In genomic region chr8:108183948-108184347, GRCm38 (mm10) we compare ENCODE assay signal across 21 mouse cellular contexts.
DNase-seq lines count a peak whose midpoint lies in the region; ATAC-seq lines count a peak whose summit lies in the region.
"Had no signal": no experiment of that assay in that cellular context is flagged by ENCODE, and none has a peak within 500 bp of the region (broad histone marks: within the 10 kb centered on the region; RNA-seq: fewer than 3 reads in every experiment).

No protein-coding gene starts in this region.

- H3K27me3 ChIP-seq in intestine, embryonic 14.5 days (replicated peaks; ENCODE audit: control insufficient read depth, insufficient read depth, low read length): no peaks in the 10 kb centered on the region
- no peaks in the 10 kb centered on the region for H3K27me3 ChIP-seq in intestine, embryonic 15.5 days (replicated peaks)
- H3K27me3 ChIP-seq in midbrain, embryonic 15.5 days (replicated peaks): no peaks in the 10 kb centered on the region
- H3K27me3 ChIP-seq in midbrain, embryonic 16.5 days (ENCODE audit: control insufficient read depth, insufficient read depth, low read depth, low read length): no peaks in the 10 kb centered on the region
- H3K27me3 ChIP-seq: embryonic facial prominence, embryonic 12.5 days; embryonic facial prominence, embryonic 15.5 days; forebrain, embryonic 12.5 days had no signal

- no peaks in the 10 kb centered on the region for H3K9me3 ChIP-seq in intestine, embryonic 14.5 days (ENCODE audit: control insufficient read depth, low read length)
- H3K9me3 ChIP-seq in intestine, embryonic 15.5 days: no peaks in the 10 kb centered on the region
- H3K9me3 ChIP-seq in midbrain, embryonic 15.5 days: no peaks in the 10 kb centered on the region
- H3K9me3 ChIP-seq in midbrain, embryonic 16.5 days (replicated peaks; ENCODE audit: control insufficient read depth, low read length, poor library complexity, severe bottlenecking): no peaks in the 10 kb centered on the region
- H3K9me3 ChIP-seq: embryonic facial prominence, embryonic 12.5 days; embryonic facial prominence, embryonic 15.5 days; forebrain, embryonic 10.5 days; forebrain, embryonic 12.5 days had no signal

- H3K27ac ChIP-seq in intestine, embryonic 14.5 days (ENCODE audit: low read depth): no peak overlapping the region
- no peak overlapping the region for H3K27ac ChIP-seq in intestine, embryonic 15.5 days
- peak overlapping the region; percentile 50; the same call in 1 of the 2 replicates for H3K27ac ChIP-seq in midbrain, embryonic 15.5 days
- no peak overlapping the region for H3K27ac ChIP-seq in midbrain, embryonic 16.5 days (ENCODE audit: low read length)
- H3K27ac ChIP-seq: embryonic facial prominence, embryonic 12.5 days; embryonic facial prominence, embryonic 15.5 days; forebrain, embryonic 10.5 days; forebrain, embryonic 12.5 days had no signal

- H3K4me1 ChIP-seq in intestine, embryonic 14.5 days (replicated peaks; ENCODE audit: control insufficient read depth, insufficient read depth, low read length): no peaks in the 10 kb centered on the region
- no peaks in the 10 kb centered on the region for H3K4me1 ChIP-seq in intestine, embryonic 15.5 days (replicated peaks)
- H3K4me1 ChIP-seq in midbrain, embryonic 15.5 days: peaks cover 7% of the 10 kb centered on the region; the same call in 1 of the 2 replicates
- H3K4me1 ChIP-seq in midbrain, embryonic 16.5 days (ENCODE audit: control insufficient read depth, insufficient read depth, low read length): 0 out of 2 replicates have a peak, but pooled peaks cover 6% of the 10 kb centered on the region
- H3K4me1 ChIP-seq: embryonic facial prominence, embryonic 12.5 days; embryonic facial prominence, embryonic 15.5 days; forebrain, embryonic 10.5 days had no signal

- no peak for ATAC-seq in intestine, embryonic 14.5 days (replicated peaks; ENCODE audit: low FRiP score, low TSS enrichment, low read depth)
- no peak for ATAC-seq in intestine, embryonic 15.5 days
- no peak for ATAC-seq in midbrain, embryonic 15.5 days (replicated peaks)
- ATAC-seq in midbrain, embryonic 16.5 days: no peak
- ATAC-seq: forebrain, embryonic 14.5 days; forebrain, embryonic 16.5 days had no signal

- DNase-seq in intestine, embryonic 14.5 days (ENCODE audit: low spot score): peak; percentile 50
- DNase-seq: adrenal gland, adult 2 months; adrenal gland, postnatal 10 days; adrenal gland, postnatal 25 days; cerebellum, adult 11 months; cerebellum, adult 18-20 months; cerebellum, adult 8-10 months; cerebellum, adult 9-11 months; cerebellum, postnatal 14 days; cerebellum, postnatal 36 days; embryo, embryonic 11 days had no signal

- no peak overlapping the region for H3K4me3 ChIP-seq in intestine, embryonic 14.5 days (ENCODE audit: low read depth, low read length)
- H3K4me3 ChIP-seq in intestine, embryonic 15.5 days (replicated peaks): no peak overlapping the region
- no peak overlapping the region for H3K4me3 ChIP-seq in midbrain, embryonic 15.5 days
- no peak overlapping the region for H3K4me3 ChIP-seq in midbrain, embryonic 16.5 days (ENCODE audit: low read depth, low read length)
- H3K4me3 ChIP-seq: embryonic facial prominence, embryonic 12.5 days; embryonic facial prominence, embryonic 15.5 days; erythroblast, embryonic 14.5 days; forebrain, embryonic 10.5 days; forebrain, embryonic 12.5 days had no signal

- WGBS in intestine, embryonic 14.5 days: 55% methylated on average over 8 of the region's 8 CpGs
- 51% methylated on average over 8 of the region's 8 CpGs for WGBS in intestine, embryonic 15.5 days
- 73% methylated on average over 8 of the region's 8 CpGs for WGBS in midbrain, embryonic 15.5 days
- WGBS in midbrain, embryonic 16.5 days: 73% methylated on average over 8 of the region's 8 CpGs

- H3K36me3 ChIP-seq in intestine, embryonic 14.5 days (ENCODE audit: control insufficient read depth, insufficient read depth, low read length): no peaks in the 10 kb centered on the region
- no peaks in the 10 kb centered on the region for H3K36me3 ChIP-seq in intestine, embryonic 15.5 days
- H3K36me3 ChIP-seq in midbrain, embryonic 15.5 days (replicated peaks): no peaks in the 10 kb centered on the region
- no peaks in the 10 kb centered on the region for H3K36me3 ChIP-seq in midbrain, embryonic 16.5 days (ENCODE audit: control insufficient read depth, insufficient read depth, low read length)
- H3K36me3 ChIP-seq: embryonic facial prominence, embryonic 12.5 days; embryonic facial prominence, embryonic 15.5 days; forebrain, embryonic 10.5 days; forebrain, embryonic 12.5 days had no signal

- no peak overlapping the region for H3K4me2 ChIP-seq in intestine, embryonic 14.5 days (ENCODE audit: low read length)
- no peak overlapping the region for H3K4me2 ChIP-seq in intestine, embryonic 15.5 days (replicated peaks)
- H3K4me2 ChIP-seq in midbrain, embryonic 15.5 days: no peak overlapping the region
- no peak overlapping the region for H3K4me2 ChIP-seq in midbrain, embryonic 16.5 days (ENCODE audit: low read length)
- H3K4me2 ChIP-seq: embryonic facial prominence, embryonic 12.5 days; embryonic facial prominence, embryonic 15.5 days; forebrain, embryonic 12.5 days had no signal

- no peak overlapping the region for H3K9ac ChIP-seq in intestine, embryonic 14.5 days (ENCODE audit: low read length)
- H3K9ac ChIP-seq in intestine, embryonic 15.5 days: no peak overlapping the region
- H3K9ac ChIP-seq in midbrain, embryonic 15.5 days: no peak overlapping the region
- no peak overlapping the region for H3K9ac ChIP-seq in midbrain, embryonic 16.5 days (ENCODE audit: low read depth, low read length)
- H3K9ac ChIP-seq: embryonic facial prominence, embryonic 12.5 days; embryonic facial prominence, embryonic 15.5 days; forebrain, embryonic 12.5 days had no signal
